Comparison of ENCODE assay signal across 20 mouse cellular contexts in genomic region chr11:102263211-102263610, GRCm38 (mm10). TPM values are rescaled to one million over a fixed set of nuclear protein-coding genes. Genes with fewer than 3 reads are reported as not detected.
"Had no signal": no experiment of that assay in that cellular context is flagged by ENCODE, and none has a peak within 500 bp of the region (broad histone marks: within the 10 kb centered on the region; RNA-seq: fewer than 3 reads in every experiment).

No protein-coding gene starts in this region.

- H3K4me3 ChIP-seq: midbrain, embryonic 10.5 days; midbrain, embryonic 12.5 days; myocyte; neural tube, embryonic 13.5 days; neural tube, embryonic 15.5 days had no signal

- H3K9me3 ChIP-seq: midbrain, embryonic 10.5 days; midbrain, embryonic 12.5 days; neural tube, embryonic 13.5 days; neural tube, embryonic 15.5 days had no signal

- H3K27ac ChIP-seq: midbrain, embryonic 10.5 days; midbrain, embryonic 12.5 days; neural tube, embryonic 13.5 days; neural tube, embryonic 15.5 days had no signal

- H3K4me2 ChIP-seq: lung, embryonic 14.5 days; midbrain, embryonic 12.5 days; neural tube, embryonic 13.5 days; neural tube, embryonic 15.5 days had no signal

- H3K36me3 ChIP-seq: neural tube, embryonic 13.5 days; neural tube, embryonic 15.5 days had no signal

- H3K27me3 ChIP-seq: midbrain, embryonic 12.5 days; neural tube, embryonic 13.5 days; neural tube, embryonic 15.5 days had no signal

- ATAC-seq: midbrain, embryonic 16.5 days had no signal

- DNase-seq: lung, embryonic 14.5 days; lung, postnatal 10 days; lung, postnatal 4 days; midbrain, embryonic 14.5 days; retina, postnatal 1 day; right cerebral cortex, adult 18-20 months; right cerebral cortex, postnatal 25 days; right cerebral cortex, postnatal 4 days; spleen, adult 18-20 months; thymus, adult 18-20 months; thymus, postnatal 14 days; thymus, postnatal 36 days had no signal

- H3K9ac ChIP-seq: lung, embryonic 14.5 days; midbrain, embryonic 12.5 days; neural tube, embryonic 13.5 days; neural tube, embryonic 15.5 days had no signal

- H3K4me1 ChIP-seq: midbrain, embryonic 12.5 days had no signal

RNA-seq across cellular contexts. Expression of gene Asb16, which starts 5.3 kb away (rescaled TPM):
- polyA plus RNA-seq: midbrain, embryonic 12.5 days; neural tube, embryonic 11.5 days; neural tube, embryonic 13.5 days; stomach, embryonic 14.5 days had no signal
